Mouse (Mus musculus): Measurements from ENCODE around the gene Shc2. TPM values are rescaled to one million over a fixed set of nuclear protein-coding genes. Genes with fewer than 3 reads are reported as not detected.

Gene Shc2
- total and polyA plus RNA-seq, 3 experiments = not detected

DNA sequence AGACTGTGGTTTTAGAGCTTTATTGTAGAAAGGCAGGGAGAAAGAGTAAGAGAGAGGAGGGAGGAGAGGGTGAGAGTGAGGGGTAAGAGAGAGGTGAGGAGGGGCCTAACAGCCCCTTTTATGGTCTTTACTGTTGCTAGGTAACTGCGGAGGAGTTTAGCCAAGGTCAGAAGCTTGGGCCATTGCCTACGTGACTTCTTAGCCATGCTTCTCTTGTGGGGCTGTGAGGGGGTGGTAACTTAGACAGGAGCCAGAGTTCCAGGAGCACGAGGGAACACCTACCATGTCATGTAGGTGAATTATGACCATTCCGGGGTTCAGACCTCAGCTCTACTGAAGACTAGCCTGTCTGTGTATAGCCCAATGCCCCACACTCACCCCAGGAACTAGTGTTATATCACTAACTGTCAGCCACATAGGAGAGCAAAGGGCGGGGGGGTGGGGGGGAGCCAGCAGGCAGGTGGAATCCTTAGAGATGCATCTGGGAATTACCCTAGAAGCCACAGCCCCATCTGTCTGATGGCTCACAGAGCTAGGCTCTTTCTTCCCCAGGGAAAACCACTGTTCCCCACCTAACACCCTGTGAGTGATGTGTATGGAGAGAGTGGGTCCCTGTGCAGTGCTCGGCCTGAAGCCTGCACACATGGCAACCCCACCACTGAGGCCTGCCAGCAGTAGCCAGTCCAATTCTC is 33.8 kb upstream of the Shc2 start:
- H3K36me3 ChIP-seq (ENCODE audit: control insufficient read depth in 1 of 2, insufficient read depth in 2 of 2, low read length in 2 of 2) = peaks cover 0 to 4% of the 10 kb centered on the region in 2 experiments; a peak in 1 of 4 replicates
- peaks cover 0 to 9% of the 10 kb centered on the region in 2 experiments; a peak in 3 of 4 replicates for H3K4me1 ChIP-seq (ENCODE audit: control insufficient read depth in 1 of 2, insufficient read depth in 2 of 2, low read length in 2 of 2)
- H3K9ac ChIP-seq (ENCODE audit: control insufficient read depth, low read depth, low read length, poor library complexity, severe bottlenecking) = no peak overlapping the region
- no peak for DNase-seq (ENCODE audit: low read depth, low spot score)
- no peak overlapping the region for H3K4me3 ChIP-seq (ENCODE audit: control insufficient read depth in 1 of 2, insufficient read depth in 1 of 2, low read depth in 2 of 2, low read length in 2 of 2)
- H3K9me3 ChIP-seq (replicated peaks; ENCODE audit: insufficient read depth, low read length) = no peaks in the 10 kb centered on the region
- no peak for TF ChIP-seq TBP (IDR thresholded peaks at IDR 0.05; ENCODE audit: low read depth, low read length)
- no peak for TF ChIP-seq MYC (IDR thresholded peaks at IDR 0.05; ENCODE audit: low read depth, low read length)
- no peak for TF ChIP-seq USF2 (IDR thresholded peaks at IDR 0.05; ENCODE audit: borderline replicate concordance in 1 of 2, insufficient read depth in 1 of 2, low read depth in 1 of 2, low read length in 2 of 2)
- no peak for TF ChIP-seq USF1 (IDR thresholded peaks at IDR 0.05; ENCODE audit: low read depth, low read length)
- no peak for TF ChIP-seq RCOR1 (IDR thresholded peaks at IDR 0.05; ENCODE audit: low read depth, low read length)
- no peak for TF ChIP-seq ZKSCAN1 (IDR thresholded peaks at IDR 0.05; ENCODE audit: low read depth, low read length)
- no peak for TF ChIP-seq GABPA (IDR thresholded peaks at IDR 0.05; ENCODE audit: low read depth, low read length)
- no peaks in the 10 kb centered on the region for H3K27me3 ChIP-seq (ENCODE audit: control insufficient read depth in 1 of 2, insufficient read depth in 2 of 2, low read length in 2 of 2)
- peaks cover 11% of the 10 kb centered on the region for H3K79me2 ChIP-seq (ENCODE audit: control insufficient read depth, insufficient read depth, low read length, poor library complexity)
- H3K27ac ChIP-seq (ENCODE audit: control insufficient read depth, low read depth, low read length) = no peak overlapping the region

DNA sequence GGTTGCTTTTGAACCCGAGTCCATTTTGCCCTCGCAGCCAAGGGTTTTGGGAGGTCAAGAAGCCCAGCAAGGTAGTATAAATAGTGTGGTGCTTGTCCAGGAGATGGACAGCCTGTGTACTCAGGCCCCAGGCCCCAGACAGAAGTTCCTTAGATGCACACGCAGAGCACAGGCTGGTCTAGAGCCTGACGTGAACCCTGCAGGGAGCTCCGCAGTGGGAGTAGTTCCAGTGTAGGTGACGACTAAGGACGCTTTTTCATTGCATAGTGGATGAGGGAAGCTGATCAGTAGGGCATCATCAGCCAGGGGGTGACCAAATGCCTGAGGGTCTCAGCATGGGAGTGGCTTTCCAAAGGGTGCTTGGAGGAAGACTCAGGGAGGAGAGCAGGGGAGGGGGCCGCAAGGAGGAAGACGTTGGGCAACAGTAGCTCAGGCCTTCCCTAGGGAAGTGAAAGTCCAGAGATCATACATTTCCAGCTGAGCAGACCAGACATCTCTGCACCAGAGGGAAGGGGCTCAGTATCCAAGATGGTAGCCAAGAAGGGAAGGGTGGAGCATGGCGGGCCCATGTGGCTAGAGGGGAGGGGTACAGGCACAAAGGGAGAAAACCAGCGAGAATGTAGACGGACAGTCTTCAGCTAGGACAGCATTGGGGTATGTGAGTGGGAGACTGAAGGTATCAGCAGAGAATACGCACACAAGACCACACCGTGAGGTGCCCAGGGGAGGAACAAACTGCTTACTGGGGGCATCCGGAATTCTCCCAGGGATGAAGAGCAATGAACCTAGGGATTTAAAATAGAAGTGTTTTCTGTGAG is 32.6 kb upstream of the Shc2 start:
- Histone ChIP-seq H3K9ac (ENCODE audit: control insufficient read depth, low read depth, low read length, poor library complexity, severe bottlenecking) (peak overlapping the region; percentile 85), H3K4me1 (ENCODE audit: control insufficient read depth in 1 of 2, insufficient read depth in 2 of 2, low read length in 2 of 2) (peaks cover 0 to 9% of the 10 kb centered on the region in 2 experiments; a peak in 3 of 4 replicates), H3K36me3 (ENCODE audit: control insufficient read depth in 1 of 2, insufficient read depth in 2 of 2, low read length in 2 of 2) (peaks cover 0 to 4% of the 10 kb centered on the region in 2 experiments; a peak in 1 of 4 replicates), H3K27ac (ENCODE audit: control insufficient read depth, low read depth, low read length) (no peak overlapping the region), H3K27me3 (ENCODE audit: control insufficient read depth in 1 of 2, insufficient read depth in 2 of 2, low read length in 2 of 2) (no peaks in the 10 kb centered on the region), H3K4me3 (ENCODE audit: control insufficient read depth in 1 of 2, insufficient read depth in 1 of 2, low read depth in 2 of 2, low read length in 2 of 2) (peak overlapping the region; percentile 60 to 88), H3K9me3 (replicated peaks; ENCODE audit: insufficient read depth, low read length) (no peaks in the 10 kb centered on the region), H3K79me2 (ENCODE audit: control insufficient read depth, insufficient read depth, low read length, poor library complexity) (peaks cover 11% of the 10 kb centered on the region)
- TF ChIP-seq USF2 (IDR thresholded peaks at IDR 0.05; ENCODE audit: borderline replicate concordance in 1 of 2, insufficient read depth in 1 of 2, low read depth in 1 of 2, low read length in 2 of 2) (no peak), POLR2A (IDR thresholded peaks at IDR 0.05; ENCODE audit: control insufficient read depth in 1 of 2, insufficient read depth in 1 of 2, low read depth in 1 of 2, low read length in 2 of 2, poor library complexity in 1 of 2) (no peak), MAX (IDR thresholded peaks at IDR 0.05; ENCODE audit: low read length) (no peak), MYC (IDR thresholded peaks at IDR 0.05; ENCODE audit: low read depth, low read length) (no peak), MAFK (IDR thresholded peaks at IDR 0.05; ENCODE audit: borderline replicate concordance, low read depth, low read length) (no peak), MYB (IDR thresholded peaks at IDR 0.05; ENCODE audit: low read depth, low read length) (no peak), USF1 (IDR thresholded peaks at IDR 0.05; ENCODE audit: low read depth, low read length) (no peak), CHD2 (IDR thresholded peaks at IDR 0.05; ENCODE audit: low read length) (no peak), ZKSCAN1 (IDR thresholded peaks at IDR 0.05; ENCODE audit: low read depth, low read length) (no peak), TCF12 (IDR thresholded peaks at IDR 0.05; ENCODE audit: low read depth, low read length) (no peak), KAT2A (conservative IDR thresholded peaks at IDR 0.05; ENCODE audit: low read depth, low read length) (no peak), POLR2AphosphoS5 (IDR thresholded peaks at IDR 0.05; ENCODE audit: borderline replicate concordance, low read depth, low read length) (no peak), SIN3A (IDR thresholded peaks at IDR 0.05; ENCODE audit: low read length) (no peak), ELF1 (IDR thresholded peaks at IDR 0.05; ENCODE audit: low read depth, low read length) (no peak), EP300 (IDR thresholded peaks at IDR 0.05; ENCODE audit: low read depth in 1 of 2, low read length in 2 of 2) (no peak), MAZ (IDR thresholded peaks at IDR 0.05; ENCODE audit: low read depth, low read length) (no peak), TBP (IDR thresholded peaks at IDR 0.05; ENCODE audit: low read depth, low read length) (no peak)
- no peak for DNase-seq (ENCODE audit: low read depth, low spot score)
